Mouse (Mus musculus): Measurements from ENCODE around the gene Trpt1.

Gene Trpt1

GRCm38 (mm10) chr19:7039841-7040636 lies 44.1 kb downstream of the Trpt1 start, which contains the start of gene Stip1:
Gene Stip1, minus strand, starts transcription at chr19:7039967.
- peak; percentile 100 for DNase-seq (ENCODE audit: low read depth, low spot score)

- DNase-seq (ENCODE audit: low read depth, low spot score): no peak
Observed at GRCm38 (mm10) chr19:7040637-7041130, 44.8 kb downstream of the Trpt1 start.

GRCm38 (mm10) chr19:7041171-7041570 lies 45.2 kb downstream of the Trpt1 start:
- DNase-seq (ENCODE audit: low read depth, low spot score): no peak

DNA sequence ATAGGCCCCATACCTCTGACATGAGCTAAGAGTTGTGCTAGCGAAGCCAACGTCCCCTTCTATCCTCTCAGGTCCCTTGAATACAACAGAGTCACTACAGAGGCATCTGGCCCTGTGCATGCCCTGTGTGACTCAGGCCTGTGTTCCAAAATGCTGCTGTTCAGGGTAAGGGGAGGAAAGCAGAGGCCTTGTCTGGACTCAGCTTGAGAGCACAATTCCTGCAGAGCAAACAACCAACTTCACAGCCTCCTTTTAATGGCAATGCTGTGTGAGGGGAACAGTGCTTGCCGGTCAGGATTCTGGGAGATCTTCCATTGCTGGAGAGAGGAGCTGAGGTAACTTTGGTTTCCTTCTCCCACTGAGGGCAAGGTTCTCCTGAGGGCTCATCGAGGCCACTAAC lies 48.3 kb downstream of the Trpt1 start:
- no peak for DNase-seq (ENCODE audit: low read depth, low spot score)

- DNase-seq (ENCODE audit: low read depth, low spot score): no peak
Observed at GRCm38 (mm10) chr19:7044706-7045105, 48.8 kb downstream of the Trpt1 start.

Data from brain, embryonic 18.5 days (tissue).